Mouse (Mus musculus): ENCODE data around the gene Lrrc47. TPM values are rescaled to one million over a fixed set of nuclear protein-coding genes. Genes with fewer than 3 reads are reported as not detected.
A peak's percentile ranks its signal among the peaks of the same experiment; 100 is the strongest.

Gene Lrrc47
- polyA plus RNA-seq, 1 experiment from 2014 or later, result 12.9 TPM

DNA sequence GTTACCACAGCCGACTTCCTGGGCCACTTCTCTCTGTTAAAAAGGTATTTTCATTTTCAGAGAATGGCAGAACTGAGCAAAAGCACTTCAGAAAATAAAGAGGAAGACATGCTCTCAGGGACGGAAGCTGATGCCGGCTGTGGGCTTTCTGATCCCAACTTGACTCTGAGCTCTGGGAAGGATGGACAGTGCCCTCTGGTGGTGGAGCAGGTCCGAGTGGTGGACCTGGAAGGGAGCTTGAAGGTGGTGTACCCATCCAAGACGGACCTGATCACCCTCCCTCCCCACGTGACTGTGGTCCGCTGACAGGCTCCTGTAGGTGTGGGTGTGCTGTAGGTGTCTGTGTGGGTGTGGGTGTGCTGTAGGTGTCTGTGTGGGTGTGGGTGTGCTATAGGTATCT lies 8.0 kb downstream of the Lrrc47 start:
- Histone ChIP-seq H3K4me2 (ENCODE audit: low read length) (no peak overlapping the region), H3K27me3 (ENCODE audit: control insufficient read depth, insufficient read depth, low read depth, low read length) (no peaks in the 10 kb centered on the region), H3K9ac (ENCODE audit: low read depth, low read length) (no peak overlapping the region), H3K4me1 (ENCODE audit: control insufficient read depth, insufficient read depth, low read length) (no peaks in the 10 kb centered on the region), H3K27ac (ENCODE audit: low read length) (no peak overlapping the region), H3K36me3 (ENCODE audit: control insufficient read depth, insufficient read depth, low read length) (peaks cover 43% of the 10 kb centered on the region), H3K9me3 (replicated peaks; ENCODE audit: control insufficient read depth, low read length, poor library complexity, severe bottlenecking) (no peaks in the 10 kb centered on the region), H3K4me3 (ENCODE audit: low read depth, low read length) (no peak overlapping the region)
- ATAC-seq, result no peak
- whole genome bisulfite sequencing, result 72% methylated on average over 7 of the region's 7 CpGs

DNA sequence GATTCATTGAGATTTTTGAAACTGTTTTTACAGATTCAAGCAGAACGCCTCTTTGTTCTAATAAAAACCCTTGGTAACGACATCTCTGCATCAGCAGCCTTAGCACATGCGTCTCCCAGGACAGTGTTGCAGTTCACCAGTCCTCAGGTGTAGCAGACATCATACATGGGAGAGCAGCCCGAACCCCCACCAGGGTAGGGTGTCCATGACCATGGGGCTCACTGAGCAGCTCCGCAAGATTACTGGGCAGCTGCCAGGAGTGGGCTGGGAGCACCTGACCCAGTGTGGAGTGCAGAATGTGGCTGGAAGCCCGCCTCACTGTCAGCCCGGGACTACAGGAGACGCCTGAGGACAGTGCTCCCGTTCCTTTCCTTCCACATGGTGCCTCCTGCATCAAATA lies 9.9 kb downstream of the Lrrc47 start:
- Histone ChIP-seq H3K4me1 (ENCODE audit: control insufficient read depth, insufficient read depth, low read length) (peaks cover 10% of the 10 kb centered on the region; the same call in 1 of the 2 replicates), H3K36me3 (ENCODE audit: control insufficient read depth, insufficient read depth, low read length) (peaks cover 34% of the 10 kb centered on the region), H3K27ac (ENCODE audit: low read length) (no peak overlapping the region), H3K4me3 (ENCODE audit: low read depth, low read length) (no peak overlapping the region), H3K9ac (ENCODE audit: low read depth, low read length) (no peak overlapping the region), H3K27me3 (ENCODE audit: control insufficient read depth, insufficient read depth, low read depth, low read length) (peaks cover 6% of the 10 kb centered on the region; the same call in 1 of the 2 replicates), H3K9me3 (replicated peaks; ENCODE audit: control insufficient read depth, low read length, poor library complexity, severe bottlenecking) (no peaks in the 10 kb centered on the region), H3K4me2 (ENCODE audit: low read length) (no peak overlapping the region)
- WGBS, result 94% methylated on average over 9 of the region's 9 CpGs
- ATAC-seq, result no peak

DNA sequence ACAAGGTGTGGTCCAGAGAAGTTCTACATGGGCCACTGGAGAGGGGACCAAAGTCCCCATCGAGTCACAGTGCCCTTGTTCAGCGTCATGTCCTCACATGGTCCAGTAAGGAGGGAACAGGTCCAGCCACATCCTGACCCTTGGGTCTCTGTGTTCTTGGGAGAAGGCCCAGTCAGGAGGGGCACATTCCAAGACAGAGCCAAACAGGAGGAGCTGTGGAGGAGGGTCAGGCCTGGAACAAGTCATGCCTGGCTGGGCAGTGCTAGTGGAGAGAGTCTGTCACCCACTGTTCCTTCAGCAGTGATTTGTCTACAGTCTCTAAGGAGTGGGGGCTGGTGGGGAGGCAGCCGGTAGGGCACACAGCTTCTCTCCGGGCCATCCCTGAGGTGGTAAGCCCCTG lies 10.9 kb downstream of the Lrrc47 start:
- no peak for ATAC-seq

DNA sequence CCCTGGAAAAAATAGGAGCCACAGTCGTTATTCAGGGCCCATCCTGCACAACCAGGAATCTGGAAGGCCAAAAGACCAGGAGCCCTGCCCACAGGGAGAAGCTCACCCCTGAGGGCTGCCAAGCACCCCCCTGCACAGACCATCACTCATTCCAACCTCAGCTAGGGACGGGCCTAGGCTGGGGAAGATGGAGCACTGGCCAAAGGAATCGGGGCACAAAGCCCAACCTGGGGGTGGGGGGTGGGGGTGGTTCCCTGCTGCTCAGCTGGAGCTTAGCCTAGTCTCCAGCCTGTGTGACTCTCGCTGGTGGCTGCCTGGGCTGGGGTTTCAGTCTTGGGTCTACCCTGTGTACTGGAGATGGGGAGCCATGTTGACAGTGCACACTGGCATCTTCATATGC lies 11.3 kb downstream of the Lrrc47 start:
- H3K4me2 ChIP-seq (ENCODE audit: low read length), result no peak overlapping the region
- peaks cover 31% of the 10 kb centered on the region for H3K36me3 ChIP-seq (ENCODE audit: control insufficient read depth, insufficient read depth, low read length)
- no peaks in the 10 kb centered on the region for H3K9me3 ChIP-seq (replicated peaks; ENCODE audit: control insufficient read depth, low read length, poor library complexity, severe bottlenecking)
- 15% methylated on average over 4 of the region's 4 CpGs for WGBS
- ATAC-seq, result no peak
- H3K27me3 ChIP-seq (ENCODE audit: control insufficient read depth, insufficient read depth, low read depth, low read length), result peaks cover 6% of the 10 kb centered on the region; the same call in 1 of the 2 replicates
- peaks cover 10% of the 10 kb centered on the region; the same call in 1 of the 2 replicates for H3K4me1 ChIP-seq (ENCODE audit: control insufficient read depth, insufficient read depth, low read length)
- no peak overlapping the region for H3K4me3 ChIP-seq (ENCODE audit: low read depth, low read length)
- no peak overlapping the region for H3K9ac ChIP-seq (ENCODE audit: low read depth, low read length)
- H3K27ac ChIP-seq (ENCODE audit: low read length), result no peak overlapping the region

More for the DNA sequence above, 10.9 kb downstream of the Lrrc47 start:
- WGBS, result 73% methylated on average over 4 of the region's 4 CpGs
- H3K36me3 ChIP-seq (ENCODE audit: control insufficient read depth, insufficient read depth, low read length), result peaks cover 32% of the 10 kb centered on the region
- no peak overlapping the region for H3K4me3 ChIP-seq (ENCODE audit: low read depth, low read length)
- H3K4me2 ChIP-seq (ENCODE audit: low read length), result no peak overlapping the region
- peaks cover 6% of the 10 kb centered on the region; the same call in 1 of the 2 replicates for H3K27me3 ChIP-seq (ENCODE audit: control insufficient read depth, insufficient read depth, low read depth, low read length)
- no peak overlapping the region for H3K9ac ChIP-seq (ENCODE audit: low read depth, low read length)
- no peaks in the 10 kb centered on the region for H3K9me3 ChIP-seq (replicated peaks; ENCODE audit: control insufficient read depth, low read length, poor library complexity, severe bottlenecking)
- H3K4me1 ChIP-seq (ENCODE audit: control insufficient read depth, insufficient read depth, low read length), result peaks cover 10% of the 10 kb centered on the region; the same call in 1 of the 2 replicates
- no peak overlapping the region for H3K27ac ChIP-seq (ENCODE audit: low read length)

GRCm38 (mm10) chr4:154023754-154024601 lies 12.4 kb downstream of the Lrrc47 start:
- Histone ChIP-seq H3K9me3 (replicated peaks; ENCODE audit: control insufficient read depth, low read length, poor library complexity, severe bottlenecking) (no peaks in the 10 kb centered on the region), H3K36me3 (ENCODE audit: control insufficient read depth, insufficient read depth, low read length) (peaks cover 24% of the 10 kb centered on the region), H3K9ac (ENCODE audit: low read depth, low read length) (peak overlapping the region; percentile 36; the same call in 1 of the 2 replicates), H3K4me3 (ENCODE audit: low read depth, low read length) (no peak overlapping the region), H3K4me1 (ENCODE audit: control insufficient read depth, insufficient read depth, low read length) (peaks cover 10% of the 10 kb centered on the region; the same call in 1 of the 2 replicates), H3K27me3 (ENCODE audit: control insufficient read depth, insufficient read depth, low read depth, low read length) (peaks cover 6% of the 10 kb centered on the region; the same call in 1 of the 2 replicates), H3K4me2 (ENCODE audit: low read length) (no peak overlapping the region), H3K27ac (ENCODE audit: low read length) (no peak overlapping the region)
- 29% methylated on average over 8 of the region's 8 CpGs for WGBS
- ATAC-seq, result no peak

DNA sequence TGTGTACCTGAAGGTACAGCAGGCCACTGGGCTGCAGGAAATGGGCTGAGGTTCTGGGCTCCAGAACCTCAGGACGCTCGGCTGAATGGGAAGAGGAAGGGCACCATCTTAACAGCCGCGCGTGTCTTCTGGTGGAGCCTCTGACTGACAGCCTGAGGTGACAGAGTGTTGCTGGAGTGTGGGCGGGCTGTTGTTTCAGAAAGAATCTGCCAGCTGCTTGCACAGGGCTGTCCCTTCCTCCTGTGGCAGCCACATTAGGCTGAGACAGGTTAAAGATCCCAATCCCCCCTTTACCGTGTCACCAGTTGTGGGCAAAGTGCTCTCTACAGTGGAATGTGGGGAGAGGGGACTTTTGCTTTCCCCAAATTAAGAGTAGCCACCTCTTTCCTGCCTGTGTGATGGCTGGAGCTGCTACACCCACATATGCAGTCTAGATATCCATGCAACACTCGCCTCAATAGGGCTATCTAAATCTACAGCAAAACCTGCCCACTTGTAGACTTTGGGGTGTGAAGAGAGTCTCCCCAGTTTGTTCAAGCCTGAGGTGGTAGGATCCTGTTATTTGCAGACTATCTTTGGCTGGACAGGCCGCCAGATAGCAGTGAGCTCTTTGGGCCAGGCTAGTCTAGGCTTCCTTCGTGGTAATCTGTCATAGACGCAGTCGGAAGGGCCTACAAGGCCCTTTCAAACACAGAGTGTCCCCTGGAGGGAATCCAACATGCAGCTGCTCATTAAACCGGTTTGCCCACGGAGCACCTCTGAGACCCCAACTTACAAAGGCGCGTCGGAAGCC lies 13.4 kb downstream of the Lrrc47 start:
- H3K27me3 ChIP-seq (ENCODE audit: control insufficient read depth, insufficient read depth, low read depth, low read length), result peaks cover 6% of the 10 kb centered on the region; the same call in 1 of the 2 replicates
- H3K9ac ChIP-seq (ENCODE audit: low read depth, low read length), result peak overlapping the region; percentile 52
- no peak overlapping the region for H3K27ac ChIP-seq (ENCODE audit: low read length)
- no peak for ATAC-seq
- peak overlapping the region; percentile 35; the same call in 1 of the 2 replicates for H3K4me3 ChIP-seq (ENCODE audit: low read depth, low read length)
- peak overlapping the region; percentile 62 for H3K4me2 ChIP-seq (ENCODE audit: low read length)
- H3K36me3 ChIP-seq (ENCODE audit: control insufficient read depth, insufficient read depth, low read length), result peaks cover 17% of the 10 kb centered on the region; the same call in 1 of the 2 replicates
- H3K4me1 ChIP-seq (ENCODE audit: control insufficient read depth, insufficient read depth, low read length), result peaks cover 10% of the 10 kb centered on the region; the same call in 1 of the 2 replicates
- no peaks in the 10 kb centered on the region for H3K9me3 ChIP-seq (replicated peaks; ENCODE audit: control insufficient read depth, low read length, poor library complexity, severe bottlenecking)
- 34% methylated on average over 17 of the region's 17 CpGs for WGBS

GRCm38 (mm10) chr4:154025641-154026440 lies 14.3 kb downstream of the Lrrc47 start, which contains the start of gene Smim1:
Gene Smim1, minus strand, starts transcription at chr4:154026230.
- H3K27me3 ChIP-seq (ENCODE audit: control insufficient read depth, insufficient read depth, low read depth, low read length), result peaks cover 6% of the 10 kb centered on the region; the same call in 1 of the 2 replicates
- H3K27ac ChIP-seq (ENCODE audit: low read length), result no peak within 1 kb of the TSS
- H3K4me2 ChIP-seq (ENCODE audit: low read length), result peak within 1 kb of the TSS; percentile 62
- H3K4me1 ChIP-seq (ENCODE audit: control insufficient read depth, insufficient read depth, low read length), result peaks cover 10% of the 10 kb centered on the region; the same call in 1 of the 2 replicates
- WGBS, result 3% methylated on average over 30 of the region's 33 CpGs
- ATAC-seq, result peak; percentile 69
- H3K9me3 ChIP-seq (replicated peaks; ENCODE audit: control insufficient read depth, low read length, poor library complexity, severe bottlenecking), result no peaks in the 10 kb centered on the region
- H3K9ac ChIP-seq (ENCODE audit: low read depth, low read length), result peak within 1 kb of the TSS; percentile 52
- peaks cover 10% of the 10 kb centered on the region; the same call in 1 of the 2 replicates for H3K36me3 ChIP-seq (ENCODE audit: control insufficient read depth, insufficient read depth, low read length)
- peak within 1 kb of the TSS; percentile 35 for H3K4me3 ChIP-seq (ENCODE audit: low read depth, low read length)

GRCm38 (mm10) chr4:154026441-154026761 lies 14.9 kb downstream of the Lrrc47 start:
- no peaks in the 10 kb centered on the region for H3K9me3 ChIP-seq (replicated peaks; ENCODE audit: control insufficient read depth, low read length, poor library complexity, severe bottlenecking)
- H3K27ac ChIP-seq (ENCODE audit: low read length), result no peak overlapping the region
- H3K9ac ChIP-seq (ENCODE audit: low read depth, low read length), result no peak overlapping the region
- 43% methylated on average over 2 of the region's 2 CpGs for WGBS
- H3K4me2 ChIP-seq (ENCODE audit: low read length), result peak overlapping the region; percentile 62
- no peak overlapping the region for H3K4me3 ChIP-seq (ENCODE audit: low read depth, low read length)
- peaks cover 10% of the 10 kb centered on the region; the same call in 1 of the 2 replicates for H3K36me3 ChIP-seq (ENCODE audit: control insufficient read depth, insufficient read depth, low read length)
- H3K27me3 ChIP-seq (ENCODE audit: control insufficient read depth, insufficient read depth, low read depth, low read length), result peaks cover 6% of the 10 kb centered on the region; the same call in 1 of the 2 replicates
- no peak for ATAC-seq
- peaks cover 10% of the 10 kb centered on the region; the same call in 1 of the 2 replicates for H3K4me1 ChIP-seq (ENCODE audit: control insufficient read depth, insufficient read depth, low read length)
